Mouse (Mus musculus) fibroblast of lung, adult 2 months (primary cell): ENCODE results near the gene Pllp.
A peak's percentile ranks its signal among the peaks of the same experiment; 100 is the strongest.

Experiments
- DNase-seq: peaks from one replicate; pipeline ENCODE4 v3.0.0-alpha.2; 2011; ENCODE audit warnings: low read depth

Gene Pllp

GRCm38 (mm10) chr8:94695994-94696384 lies at the start of gene Pllp:
TSS of gene Pllp (minus strand) at chr8:94696278.
- DNase-seq: no peak

GRCm38 (mm10) chr8:94745476-94746184 lies 49.6 kb upstream of the Pllp start, which contains the start of gene Ccl22:
TSS of gene Ccl22 (plus strand) at chr8:94745590.
- no peak for DNase-seq

- no peak for DNase-seq
These were observed 48.9 kb upstream of the Pllp start for GRCm38 (mm10) chr8:94744972-94745371.

- no peak for DNase-seq
These were observed 48.4 kb upstream of the Pllp start for GRCm38 (mm10) chr8:94744484-94744883.

GRCm38 (mm10) chr8:94741726-94742125 lies 45.6 kb upstream of the Pllp start:
- no peak for DNase-seq

GRCm38 (mm10) chr8:94740591-94740990 lies 44.5 kb upstream of the Pllp start:
- no peak for DNase-seq

GRCm38 (mm10) chr8:94739829-94740228 lies 43.8 kb upstream of the Pllp start:
- DNase-seq: no peak

- no peak for DNase-seq
These were observed 39.5 kb upstream of the Pllp start for GRCm38 (mm10) chr8:94735426-94736094.

- DNase-seq: no peak
These were observed 38.8 kb upstream of the Pllp start for GRCm38 (mm10) chr8:94734735-94735350.

- no peak for DNase-seq
These were observed 37.9 kb upstream of the Pllp start for GRCm38 (mm10) chr8:94733821-94734465.

GRCm38 (mm10) chr8:94729301-94729700 lies 33.2 kb upstream of the Pllp start:
- no peak for DNase-seq

GRCm38 (mm10) chr8:94725998-94726397 lies 29.9 kb upstream of the Pllp start:
- DNase-seq: no peak

GRCm38 (mm10) chr8:94716841-94717240 lies 20.8 kb upstream of the Pllp start:
- DNase-seq: no peak

- DNase-seq: peak; percentile 41
These were observed 19.8 kb upstream of the Pllp start for GRCm38 (mm10) chr8:94715871-94716270.

GRCm38 (mm10) chr8:94714556-94714955 lies 18.5 kb upstream of the Pllp start:
- peak; percentile 54 for DNase-seq

- DNase-seq: peak; percentile 93
These were observed 15.2 kb upstream of the Pllp start for GRCm38 (mm10) chr8:94711160-94711718.

- no peak for DNase-seq
These were observed 14.3 kb upstream of the Pllp start for GRCm38 (mm10) chr8:94710336-94710735.

GRCm38 (mm10) chr8:94706732-94707395 lies 10.8 kb upstream of the Pllp start:
- DNase-seq: no peak

GRCm38 (mm10) chr8:94705581-94706245 lies 9.6 kb upstream of the Pllp start:
- no peak for DNase-seq

GRCm38 (mm10) chr8:94704669-94704984 lies 8.5 kb upstream of the Pllp start:
- DNase-seq: no peak

GRCm38 (mm10) chr8:94703972-94704668 lies 8.0 kb upstream of the Pllp start:
- DNase-seq: peak; percentile 96
